Mouse (Mus musculus): ENCODE measurements around the gene Ttc34. TPM values are rescaled to one million over a fixed set of nuclear protein-coding genes. Genes with fewer than 3 reads are reported as not detected.
A peak's percentile ranks its signal among the peaks of the same experiment; 100 is the strongest.

Gene Ttc34
- polyA plus RNA-seq, 1 experiment, result not detected

- no peaks in the 10 kb centered on the region for H3K4me1 ChIP-seq (ENCODE audit: control insufficient read depth, insufficient read depth, low read length)
- TF ChIP-seq POLR2A (IDR thresholded peaks at IDR 0.05; ENCODE audit: borderline replicate concordance, low read depth, low read length) (no peak), CTCF (IDR thresholded peaks at IDR 0.05; ENCODE audit: low read depth, low read length) (no peak)
- no peak overlapping the region for H3K27ac ChIP-seq (ENCODE audit: insufficient read depth, low read depth, low read length)
Observed at GRCm38 (mm10) chr4:154827861-154828610, 9.2 kb upstream of the Ttc34 start.

GRCm38 (mm10) chr4:154831915-154832573 is 5.2 kb upstream of the Ttc34 start:
- TF ChIP-seq POLR2A (IDR thresholded peaks at IDR 0.05; ENCODE audit: borderline replicate concordance, low read depth, low read length), result no peak
- no peak for TF ChIP-seq CTCF (IDR thresholded peaks at IDR 0.05; ENCODE audit: low read depth, low read length)
- Histone ChIP-seq H3K4me1 (ENCODE audit: control insufficient read depth, insufficient read depth, low read length) (no peaks in the 10 kb centered on the region), H3K27ac (ENCODE audit: insufficient read depth, low read depth, low read length) (no peak overlapping the region), H3K4me3 (ENCODE audit: insufficient read depth, low read length) (no peak overlapping the region)

More at GRCm38 (mm10) chr4:154827861-154828610, 9.2 kb upstream of the Ttc34 start:
- H3K4me3 ChIP-seq (ENCODE audit: insufficient read depth, low read length), result no peak overlapping the region

- Histone ChIP-seq H3K4me3 (ENCODE audit: insufficient read depth, low read length) (no peak overlapping the region), H3K4me1 (ENCODE audit: control insufficient read depth, insufficient read depth, low read length) (no peaks in the 10 kb centered on the region), H3K27ac (ENCODE audit: insufficient read depth, low read depth, low read length) (no peak overlapping the region)
- TF ChIP-seq CTCF (IDR thresholded peaks at IDR 0.05; ENCODE audit: low read depth, low read length), result no peak
- no peak for TF ChIP-seq POLR2A (IDR thresholded peaks at IDR 0.05; ENCODE audit: borderline replicate concordance, low read depth, low read length)
Observed at GRCm38 (mm10) chr4:154836183-154836915, 910 bp upstream of the Ttc34 start.

- TF ChIP-seq POLR2A (IDR thresholded peaks at IDR 0.05; ENCODE audit: borderline replicate concordance, low read depth, low read length) (no peak), CTCF (IDR thresholded peaks at IDR 0.05; ENCODE audit: low read depth, low read length) (no peak)
- H3K27ac ChIP-seq (ENCODE audit: insufficient read depth, low read depth, low read length), result no peak overlapping the region
- no peak overlapping the region for H3K4me3 ChIP-seq (ENCODE audit: insufficient read depth, low read length)
- no peaks in the 10 kb centered on the region for H3K4me1 ChIP-seq (ENCODE audit: control insufficient read depth, insufficient read depth, low read length)
Observed at GRCm38 (mm10) chr4:154838741-154839140, 1.5 kb downstream of the Ttc34 start.

GRCm38 (mm10) chr4:154839406-154839805 is 2.1 kb downstream of the Ttc34 start:
- no peak for TF ChIP-seq CTCF (IDR thresholded peaks at IDR 0.05; ENCODE audit: low read depth, low read length)
- TF ChIP-seq POLR2A (IDR thresholded peaks at IDR 0.05; ENCODE audit: borderline replicate concordance, low read depth, low read length), result no peak
- no peaks in the 10 kb centered on the region for H3K4me1 ChIP-seq (ENCODE audit: control insufficient read depth, insufficient read depth, low read length)
- no peak overlapping the region for H3K4me3 ChIP-seq (ENCODE audit: insufficient read depth, low read length)
- H3K27ac ChIP-seq (ENCODE audit: insufficient read depth, low read depth, low read length), result no peak overlapping the region

GRCm38 (mm10) chr4:154852696-154853095 is 15.4 kb downstream of the Ttc34 start:
- no peak overlapping the region for H3K27ac ChIP-seq (ENCODE audit: insufficient read depth, low read depth, low read length)
- no peaks in the 10 kb centered on the region for H3K4me1 ChIP-seq (ENCODE audit: control insufficient read depth, insufficient read depth, low read length)
- no peak overlapping the region for H3K4me3 ChIP-seq (ENCODE audit: insufficient read depth, low read length)
- TF ChIP-seq CTCF (IDR thresholded peaks at IDR 0.05; ENCODE audit: low read depth, low read length) (no peak), POLR2A (IDR thresholded peaks at IDR 0.05; ENCODE audit: borderline replicate concordance, low read depth, low read length) (no peak)

- Histone ChIP-seq H3K4me3 (ENCODE audit: insufficient read depth, low read length) (no peak overlapping the region), H3K4me1 (ENCODE audit: control insufficient read depth, insufficient read depth, low read length) (no peaks in the 10 kb centered on the region), H3K27ac (ENCODE audit: insufficient read depth, low read depth, low read length) (no peak overlapping the region)
- TF ChIP-seq CTCF (IDR thresholded peaks at IDR 0.05; ENCODE audit: low read depth, low read length) (no peak), POLR2A (IDR thresholded peaks at IDR 0.05; ENCODE audit: borderline replicate concordance, low read depth, low read length) (no peak)
Observed at GRCm38 (mm10) chr4:154853881-154854280, 16.6 kb downstream of the Ttc34 start.

GRCm38 (mm10) chr4:154854676-154855345 is 17.6 kb downstream of the Ttc34 start:
- no peak overlapping the region for H3K4me3 ChIP-seq (ENCODE audit: insufficient read depth, low read length)
- TF ChIP-seq CTCF (IDR thresholded peaks at IDR 0.05; ENCODE audit: low read depth, low read length) (no peak), POLR2A (IDR thresholded peaks at IDR 0.05; ENCODE audit: borderline replicate concordance, low read depth, low read length) (no peak)
- no peak overlapping the region for H3K27ac ChIP-seq (ENCODE audit: insufficient read depth, low read depth, low read length)

GRCm38 (mm10) chr4:154855721-154856479 is 18.6 kb downstream of the Ttc34 start:
- peak overlapping the region; percentile 48 for H3K4me3 ChIP-seq (ENCODE audit: insufficient read depth, low read length)
- TF ChIP-seq CTCF (IDR thresholded peaks at IDR 0.05; ENCODE audit: low read depth, low read length) (no peak), POLR2A (IDR thresholded peaks at IDR 0.05; ENCODE audit: borderline replicate concordance, low read depth, low read length) (no peak)
- H3K27ac ChIP-seq (ENCODE audit: insufficient read depth, low read depth, low read length), result no peak overlapping the region
- H3K4me1 ChIP-seq (ENCODE audit: control insufficient read depth, insufficient read depth, low read length), result no peaks in the 10 kb centered on the region

More at GRCm38 (mm10) chr4:154854676-154855345, 17.6 kb downstream of the Ttc34 start:
- no peaks in the 10 kb centered on the region for H3K4me1 ChIP-seq (ENCODE audit: control insufficient read depth, insufficient read depth, low read length)
